Mouse (Mus musculus) liver, embryonic 14.5 days (tissue): ENCODE results near the gene Gm21083.
"Not testable (repeated sequence)": the region's sequence is repeated elsewhere in the genome, so short reads cannot be mapped to it uniquely, and the experiment has no call there.

Experiments
- CTCF ChIP-seq: IDR thresholded peaks from 2 replicates; pipeline ENCODE4 v1.5.1; 2016; ENCODE audit warnings: antibody characterized with exemption, low read depth, control low read depth
- EP300 ChIP-seq: IDR thresholded peaks from 2 replicates; pipeline ENCODE4 v1.6.1; 2016; ENCODE audit warnings: antibody characterized with exemption, low read depth

- not testable (repeated sequence) for TF ChIP-seq EP300, CTCF
Observed at GRCm38 (mm10) chr5:15606677-15607076, 29.5 kb downstream of the Gm21083 start.
